In genomic region chr5:120881681-120882080, GRCm38 (mm10) we compare ENCODE assay signal across 27 mouse cellular contexts. TPM values are rescaled to one million over a fixed set of nuclear protein-coding genes. Genes with fewer than 3 reads are reported as not detected.
"Had no signal": no experiment of that assay in that cellular context is flagged by ENCODE, and none has a peak within 500 bp of the region (broad histone marks: within the 10 kb centered on the region; RNA-seq: fewer than 3 reads in every experiment).

No protein-coding gene starts in this region.

RNA-seq across cellular contexts. Expression of gene Oas1g, which starts 5.7 kb away (rescaled TPM):
- polyA plus RNA-seq: heart, embryonic 10.5 days; heart, embryonic 11.5 days; heart, embryonic 12.5 days; hindbrain, embryonic 12.5 days had no signal

RNA-seq across cellular contexts. Expression of gene Oas1h, which starts 20.5 kb away (rescaled TPM):
- polyA plus RNA-seq: heart, embryonic 10.5 days; heart, embryonic 11.5 days; heart, embryonic 12.5 days; heart, embryonic 13.5 days; heart, embryonic 14.5 days; heart, embryonic 15.5 days; heart, embryonic 16.5 days; heart, postnatal 0 days; hindbrain, embryonic 10.5 days; hindbrain, embryonic 11.5 days; hindbrain, embryonic 12.5 days; hindbrain, embryonic 13.5 days; hindbrain, embryonic 14.5 days; hindbrain, embryonic 15.5 days; hindbrain, embryonic 16.5 days; hindbrain, postnatal 0 days; inflammation-experienced regulatory T-cells, adult 6 months; intestine, embryonic 14.5 days; intestine, embryonic 15.5 days; intestine, embryonic 16.5 days; intestine, postnatal 0 days; kidney, adult 2 months; kidney, embryonic 14.5 days; kidney, embryonic 15.5 days; kidney, embryonic 16.5 days; large intestine, adult 2 months had no signal

RNA-seq across cellular contexts. Expression of gene Oas1d, which starts 32.7 kb away (rescaled TPM):
- polyA plus RNA-seq: heart, embryonic 10.5 days; heart, embryonic 11.5 days; heart, embryonic 12.5 days; heart, embryonic 13.5 days; heart, embryonic 14.5 days; heart, embryonic 15.5 days; heart, postnatal 0 days; hindbrain, embryonic 10.5 days; hindbrain, embryonic 11.5 days; hindbrain, embryonic 12.5 days; hindbrain, embryonic 13.5 days; hindbrain, embryonic 14.5 days; hindbrain, embryonic 15.5 days; inflammation-experienced regulatory T-cells, adult 6 months; intestine, embryonic 15.5 days; intestine, embryonic 16.5 days; kidney, adult 2 months; kidney, embryonic 14.5 days; kidney, embryonic 15.5 days; kidney, embryonic 16.5 days; kidney, postnatal 0 days had no signal

RNA-seq across cellular contexts. Expression of gene Oas1f, which starts 34.5 kb away (rescaled TPM):
- polyA plus RNA-seq: heart, embryonic 10.5 days; heart, embryonic 11.5 days; heart, embryonic 12.5 days; heart, embryonic 13.5 days; heart, embryonic 14.5 days; heart, embryonic 15.5 days; heart, postnatal 0 days; hindbrain, embryonic 10.5 days; hindbrain, embryonic 11.5 days; hindbrain, embryonic 12.5 days; hindbrain, embryonic 13.5 days; hindbrain, embryonic 14.5 days; hindbrain, embryonic 15.5 days; hindbrain, embryonic 16.5 days; hindbrain, postnatal 0 days; inflammation-experienced regulatory T-cells, adult 6 months; intestine, embryonic 14.5 days; intestine, embryonic 15.5 days; intestine, postnatal 0 days; kidney, embryonic 14.5 days; kidney, embryonic 15.5 days had no signal
